Mouse (Mus musculus) midbrain, embryonic 15.5 days (tissue): ENCODE results near the gene Cfc1. TPM values are rescaled to one million over a fixed set of nuclear protein-coding genes. Genes with fewer than 3 reads are reported as not detected.
"Not testable (repeated sequence)": the region's sequence is repeated elsewhere in the genome, so short reads cannot be mapped to it uniquely, and the experiment has no call there.

ENCODE experiments used
- ATAC-seq: fragments of 200-750 bp; cut with Nextera tagmentation; replicated peaks from 2 replicates; pipeline ENCODE4 v1.8.0; 2017; ENCODE audit warnings: moderate TSS enrichment
- H3K27ac ChIP-seq: fragments of 300-500 bp; sonication (generic); 2 replicates; pipeline ENCODE4 v1.5.1; 2015; ENCODE audit warnings: mild to moderate bottlenecking, inconsistent platforms
- H3K27me3 ChIP-seq: fragments of 300-500 bp; sonication (generic); replicated peaks from 2 replicates; pipeline ENCODE4 v1.6.1; 2015; ENCODE audit warnings: inconsistent platforms
- H3K36me3 ChIP-seq: fragments of 300-500 bp; sonication (generic); replicated peaks from 2 replicates; pipeline ENCODE4 v1.6.1; 2015; ENCODE audit warnings: inconsistent platforms
- H3K4me1 ChIP-seq: fragments of 300-500 bp; sonication (generic); 2 replicates; pipeline ENCODE4 v1.6.1; 2015; ENCODE audit warnings: inconsistent platforms
- H3K4me2 ChIP-seq: fragments of 300-500 bp; sonication (generic); 2 replicates; pipeline ENCODE4 v1.6.1; 2015; ENCODE audit warnings: inconsistent platforms, mild to moderate bottlenecking, moderate library complexity
- H3K4me3 ChIP-seq: fragments of 300-500 bp; sonication (generic); 2 replicates; pipeline ENCODE4 v1.5.1; 2015; ENCODE audit warnings: mild to moderate bottlenecking, inconsistent platforms
- H3K9ac ChIP-seq: fragments of 300-500 bp; sonication (generic); 2 replicates; pipeline ENCODE4 v1.6.1; 2015; ENCODE audit warnings: mild to moderate bottlenecking, inconsistent platforms
- H3K9me3 ChIP-seq: fragments of 300-500 bp; sonication (generic); 2 replicates; pipeline ENCODE4 v1.6.1; 2016; ENCODE audit warnings: inconsistent platforms
- WGBS: fragments of 180-500 bp; shearing (Covaris S2); methylation state at CpG from one replicate; pipeline ENCODE4 v1.1.7; 2015; ENCODE audit warnings: mixed read lengths; 5-methylcytosine and 5-hydroxymethylcytosine counted together
- polyA plus RNA-seq: library from polyadenylated mRNA; unstranded; fragments of >200 nt; fragmentation: Nextera tagmentation; extraction: Ambion mirVana; gene quantifications from 2 replicates; pipeline ENCODE4 v1.2.1, GENCODE M21; 2015

The Cfc1 gene
- polyA plus RNA-seq, 1 experiment from 2014 or later, result 0.19 TPM

DNA sequence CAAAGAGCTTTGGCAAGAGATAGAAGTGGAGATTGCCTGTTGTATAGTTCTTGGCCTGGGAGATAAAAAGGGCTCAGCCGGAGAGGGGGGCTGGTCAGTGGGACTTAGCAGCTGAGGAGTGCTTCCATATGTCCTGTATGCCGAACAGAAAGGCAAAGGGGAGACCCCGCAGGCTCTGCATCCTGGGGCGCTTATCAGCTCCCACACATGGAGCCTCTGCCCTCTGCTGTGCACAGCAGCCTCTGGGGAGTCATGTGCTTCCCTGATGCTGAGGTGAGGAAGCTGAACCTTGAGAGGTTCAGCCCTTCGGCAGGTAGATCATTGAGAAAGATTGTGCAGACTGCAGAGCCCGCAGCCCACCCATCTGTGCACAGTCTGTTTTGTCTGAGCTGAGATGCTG lies 18.2 kb upstream of the Cfc1 start:
- H3K4me1 ChIP-seq, result not testable (repeated sequence)

DNA sequence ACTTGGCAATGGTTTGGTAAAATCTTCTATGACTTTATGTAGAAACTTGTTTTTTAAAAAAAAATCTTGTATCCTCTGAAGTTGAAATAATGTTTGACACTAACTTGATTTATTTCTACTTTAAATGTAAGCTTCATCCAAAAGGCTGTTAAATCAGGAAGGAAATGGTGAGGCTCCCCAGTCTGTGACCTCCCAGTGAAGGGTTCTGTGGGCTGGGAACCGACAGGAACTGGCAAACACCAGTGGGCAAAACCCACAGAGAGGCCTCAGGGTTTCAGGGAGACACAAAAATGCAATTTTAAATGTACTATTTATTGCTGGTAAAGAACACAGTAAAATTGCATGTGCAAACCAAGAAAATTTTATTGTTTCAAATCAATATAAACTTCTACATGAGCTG lies 17.7 kb upstream of the Cfc1 start:
- ATAC-seq, H3K27ac ChIP-seq, H3K9ac ChIP-seq, H3K36me3 ChIP-seq, H3K9me3 ChIP-seq, H3K4me1 ChIP-seq, H3K4me3 ChIP-seq, H3K4me2 ChIP-seq, H3K27me3 ChIP-seq: not testable (repeated sequence)
- WGBS, result 61% methylated on average over 1 of the region's 1 CpGs

More for the DNA sequence above, 18.2 kb upstream of the Cfc1 start:
- WGBS, result 71% methylated on average over 6 of the region's 6 CpGs
- not testable (repeated sequence) for H3K27ac ChIP-seq, H3K9me3 ChIP-seq, H3K4me3 ChIP-seq, H3K4me2 ChIP-seq, ATAC-seq, H3K9ac ChIP-seq, H3K36me3 ChIP-seq, H3K27me3 ChIP-seq

DNA sequence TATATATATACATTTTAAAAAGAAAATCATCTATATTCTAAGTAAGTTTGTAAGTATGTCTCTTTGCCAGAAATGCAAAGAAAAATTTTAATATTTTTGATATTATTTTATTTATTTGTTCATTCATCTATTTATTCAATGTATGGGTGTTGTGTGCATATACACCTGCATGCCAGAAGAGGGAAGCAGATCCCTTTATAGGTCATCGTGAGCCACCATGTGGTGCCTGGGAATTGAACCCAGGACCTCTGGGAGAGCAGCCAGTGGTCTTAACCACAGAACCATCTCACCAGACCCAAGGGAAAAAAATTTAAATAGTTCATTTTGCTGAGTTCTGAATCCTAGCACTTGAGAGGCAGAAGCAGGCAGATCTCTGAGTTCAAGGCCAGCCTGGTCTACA lies 17.2 kb upstream of the Cfc1 start:
- Histone ChIP-seq H3K27me3 (no peaks in the 10 kb centered on the region), H3K36me3 (no peaks in the 10 kb centered on the region), H3K4me3 (no peak overlapping the region), H3K9ac (no peak overlapping the region), H3K4me1 (no peaks in the 10 kb centered on the region), H3K27ac (no peak overlapping the region), H3K9me3 (no peaks in the 10 kb centered on the region), H3K4me2 (no peak overlapping the region)
- 79% methylated on average over 1 of the region's 1 CpGs for WGBS
- no peak for ATAC-seq

DNA sequence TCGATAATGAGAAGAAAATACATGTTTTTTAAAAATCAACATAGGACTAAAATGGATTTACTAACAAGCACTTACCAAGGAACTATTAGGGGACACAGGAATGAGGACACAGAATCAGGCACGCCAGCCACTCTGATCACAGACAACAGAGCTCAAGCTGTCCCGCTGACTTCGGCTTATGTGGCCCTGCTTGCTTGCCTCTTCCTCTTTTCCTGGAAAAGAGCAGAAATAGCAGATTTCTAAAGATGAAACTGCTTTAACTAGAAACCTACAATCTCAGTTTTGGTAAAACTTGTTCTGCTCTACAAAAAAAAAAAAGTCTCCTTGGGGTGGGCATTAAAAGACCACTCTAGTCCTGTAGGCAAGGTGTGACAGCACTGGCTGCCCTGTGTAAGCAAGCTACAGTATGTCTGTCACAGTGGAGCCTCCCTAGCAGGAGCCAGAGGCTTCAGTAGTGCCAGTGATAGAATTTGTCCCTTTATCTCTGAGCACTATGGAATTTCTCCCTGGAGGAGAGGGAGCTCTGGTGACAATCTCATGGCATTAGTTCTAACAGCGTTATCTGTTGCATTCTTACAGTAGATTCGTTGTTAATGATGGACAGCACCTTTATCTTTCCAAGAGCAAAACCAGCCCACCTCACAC lies 13.1 kb upstream of the Cfc1 start:
- Histone ChIP-seq H3K9ac (no peak overlapping the region), H3K36me3 (no peaks in the 10 kb centered on the region), H3K9me3 (no peaks in the 10 kb centered on the region), H3K27me3 (no peaks in the 10 kb centered on the region), H3K4me1 (no peaks in the 10 kb centered on the region), H3K4me2 (no peak overlapping the region), H3K27ac (no peak overlapping the region), H3K4me3 (no peak overlapping the region)
- WGBS, result 87% methylated on average over 6 of the region's 6 CpGs
- ATAC-seq, result no peak

DNA sequence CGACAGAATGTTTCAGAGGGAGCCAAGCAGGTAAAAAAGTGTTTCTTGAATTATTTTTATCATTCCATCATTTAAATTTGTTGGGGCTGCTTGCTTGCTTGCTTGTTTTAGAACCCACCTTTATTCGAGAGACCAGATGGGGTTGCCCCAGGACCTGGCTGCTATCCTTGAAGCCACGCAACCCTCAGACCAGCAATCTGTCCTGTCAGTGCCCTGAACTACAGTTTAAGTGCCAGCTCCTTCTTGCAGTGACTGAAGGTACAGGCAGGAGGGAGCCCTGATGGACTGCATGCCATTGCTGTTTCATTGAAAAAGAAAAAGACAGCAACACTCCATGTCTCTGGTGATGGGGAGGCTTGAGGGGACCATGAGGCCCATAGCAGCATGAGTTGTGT lies 12.6 kb upstream of the Cfc1 start:
- Histone ChIP-seq H3K4me3 (no peak overlapping the region), H3K4me1 (no peaks in the 10 kb centered on the region), H3K36me3 (no peaks in the 10 kb centered on the region), H3K27me3 (no peaks in the 10 kb centered on the region), H3K4me2 (no peak overlapping the region), H3K9me3 (no peaks in the 10 kb centered on the region), H3K9ac (no peak overlapping the region), H3K27ac (no peak overlapping the region)
- WGBS, result 80% methylated on average over 3 of the region's 3 CpGs
- no peak for ATAC-seq

DNA sequence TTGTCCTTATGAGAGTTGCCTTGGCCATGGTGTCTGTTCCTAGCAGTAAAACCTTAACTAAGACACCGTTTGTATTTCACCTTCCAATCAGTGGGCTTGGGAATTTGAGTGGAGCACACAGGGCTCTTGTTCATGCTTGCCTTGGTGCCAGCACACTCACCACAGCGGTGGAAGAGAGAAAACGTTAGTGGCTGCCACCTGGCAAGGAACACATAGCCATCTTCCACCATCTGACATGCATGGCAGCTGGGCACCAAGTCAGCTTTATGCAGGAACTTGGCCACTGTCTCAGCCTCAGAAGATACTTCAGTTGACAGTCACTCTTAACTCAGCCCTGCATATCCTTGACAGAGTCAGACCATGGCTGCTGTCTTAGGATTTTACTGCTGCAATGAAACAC lies 11.8 kb upstream of the Cfc1 start:
- ATAC-seq, result no peak
- no peak overlapping the region for H3K4me2 ChIP-seq
- no peak overlapping the region for H3K9ac ChIP-seq
- no peak overlapping the region for H3K4me3 ChIP-seq
- 86% methylated on average over 3 of the region's 3 CpGs for WGBS
- no peaks in the 10 kb centered on the region for H3K27me3 ChIP-seq
- no peak overlapping the region for H3K27ac ChIP-seq
- no peaks in the 10 kb centered on the region for H3K9me3 ChIP-seq
- H3K36me3 ChIP-seq, result no peaks in the 10 kb centered on the region
- no peaks in the 10 kb centered on the region for H3K4me1 ChIP-seq

DNA sequence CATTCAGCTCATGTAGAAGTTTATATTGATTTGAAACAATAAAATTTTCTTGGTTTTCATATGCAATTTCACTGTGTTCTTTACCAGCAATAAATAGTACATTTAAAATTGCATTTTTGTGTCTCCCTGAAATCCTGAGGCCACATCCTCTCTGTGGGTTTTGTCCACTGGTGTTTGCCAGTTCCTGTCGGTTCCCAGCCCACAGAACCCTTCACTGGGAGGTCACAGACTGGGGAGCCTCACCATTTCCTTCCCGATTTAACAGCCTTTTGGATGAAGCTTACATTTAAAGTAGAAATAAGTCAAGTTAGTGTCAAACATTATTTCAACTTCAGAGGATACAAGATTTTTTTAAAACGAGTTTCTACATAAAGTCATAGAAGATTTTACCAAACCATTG lies 874 bp upstream of the Cfc1 start:
- H3K4me3 ChIP-seq, H3K9me3 ChIP-seq, ATAC-seq, H3K4me2 ChIP-seq, H3K4me1 ChIP-seq, H3K36me3 ChIP-seq, H3K27ac ChIP-seq, H3K9ac ChIP-seq: not testable (repeated sequence)
- WGBS, result 55% methylated on average over 3 of the region's 3 CpGs
- H3K27me3 ChIP-seq, result peaks cover 22% of the 10 kb centered on the region

DNA sequence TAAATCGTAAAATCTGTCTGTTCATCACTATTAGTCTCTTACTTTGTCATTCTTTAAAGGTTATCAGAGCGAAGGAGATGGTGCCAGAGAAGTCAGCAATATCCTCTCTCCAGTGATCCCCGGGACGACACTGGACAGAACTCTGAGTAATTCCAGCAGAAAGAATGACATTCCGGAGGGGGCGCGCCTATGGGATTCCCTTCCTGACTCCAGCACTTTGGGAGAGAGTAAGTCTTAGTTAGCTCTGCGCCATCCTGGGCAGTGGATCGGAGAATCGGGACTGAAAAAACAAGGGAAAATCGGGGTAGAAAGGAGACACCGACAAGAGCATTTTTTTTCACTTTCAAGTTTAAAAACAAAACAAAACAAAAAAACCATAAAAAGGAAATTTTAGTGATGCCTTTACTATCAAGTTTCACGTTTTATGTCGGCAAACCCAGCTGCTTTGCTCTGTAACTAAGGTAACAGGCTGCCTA lies 881 bp downstream of the Cfc1 start:
- H3K9ac ChIP-seq, result no peak overlapping the region
- no peak for ATAC-seq
- 2% methylated on average over 14 of the region's 14 CpGs for WGBS
- H3K4me2 ChIP-seq, result peak overlapping the region; percentile 51
- H3K27ac ChIP-seq, result no peak overlapping the region
- peaks cover 8% of the 10 kb centered on the region for H3K4me1 ChIP-seq
- H3K4me3 ChIP-seq, result peak overlapping the region; percentile 24
- peaks cover 22% of the 10 kb centered on the region for H3K27me3 ChIP-seq
- no peaks in the 10 kb centered on the region for H3K36me3 ChIP-seq
- no peaks in the 10 kb centered on the region for H3K9me3 ChIP-seq

DNA sequence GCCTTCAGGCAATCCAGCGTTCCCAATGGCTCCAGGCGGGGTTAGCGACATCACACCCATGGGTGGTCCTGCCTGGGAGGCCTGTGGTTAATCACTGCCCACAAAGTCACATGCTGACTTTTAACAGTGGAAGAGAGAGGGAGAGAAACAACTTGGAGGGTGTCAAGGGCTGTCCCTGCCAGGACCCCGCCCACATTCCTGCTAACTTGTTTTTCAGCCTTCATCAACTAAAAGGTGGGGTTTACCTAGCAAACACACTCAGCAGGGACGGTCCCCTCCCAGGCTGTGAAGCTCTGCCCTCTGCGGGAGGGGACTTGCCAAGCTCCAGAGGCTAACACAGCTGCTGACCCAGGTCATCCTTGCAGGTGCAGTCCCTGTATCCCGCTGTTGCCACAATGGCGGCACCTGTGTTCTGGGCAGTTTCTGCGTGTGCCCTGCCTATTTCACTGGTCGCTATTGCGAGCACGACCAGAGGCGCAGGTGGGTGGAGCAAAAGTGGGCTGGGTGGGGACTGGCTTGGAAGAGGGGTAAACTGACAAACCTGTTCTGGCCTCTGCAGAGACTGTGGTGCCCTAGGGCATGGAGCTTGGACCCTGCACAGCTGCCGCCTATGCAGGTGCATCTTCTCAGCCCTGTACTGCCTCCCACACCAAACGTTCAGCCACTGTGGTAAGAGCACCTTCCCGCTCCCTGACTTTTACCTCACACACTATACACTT lies 1.5 kb downstream of the Cfc1 start:
- H3K4me3 ChIP-seq, result peak overlapping the region; percentile 24
- no peaks in the 10 kb centered on the region for H3K36me3 ChIP-seq
- 6% methylated on average over 16 of the region's 16 CpGs for WGBS
- peaks cover 22% of the 10 kb centered on the region for H3K27me3 ChIP-seq
- no peak overlapping the region for H3K27ac ChIP-seq
- H3K9me3 ChIP-seq, result no peaks in the 10 kb centered on the region
- peak overlapping the region; percentile 51 for H3K4me2 ChIP-seq
- H3K9ac ChIP-seq, result no peak overlapping the region
- peak; percentile 71 for ATAC-seq
- peaks cover 8% of the 10 kb centered on the region for H3K4me1 ChIP-seq

DNA sequence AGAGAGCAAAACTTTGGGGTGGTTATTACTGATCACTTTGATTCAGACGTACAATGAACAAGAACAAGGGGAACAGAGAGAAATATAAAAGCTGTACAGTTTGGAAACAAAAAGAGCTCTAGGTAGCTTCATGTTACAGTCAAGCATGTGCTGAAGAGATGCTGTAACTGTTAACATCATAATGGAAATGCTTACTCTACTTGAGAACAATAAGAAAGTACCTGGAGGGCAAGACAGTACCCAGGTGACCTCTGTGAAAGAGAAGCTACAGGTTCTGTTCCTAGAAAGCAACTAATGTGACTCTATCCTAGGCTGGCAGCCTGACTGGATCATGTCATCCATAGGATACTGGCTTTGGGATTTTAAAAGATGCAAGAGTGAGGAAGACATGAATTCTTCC lies 11.6 kb downstream of the Cfc1 start:
- no peak overlapping the region for H3K27ac ChIP-seq
- no peak for ATAC-seq
- H3K4me1 ChIP-seq, result no peaks in the 10 kb centered on the region
- no peaks in the 10 kb centered on the region for H3K9me3 ChIP-seq
- no peaks in the 10 kb centered on the region for H3K27me3 ChIP-seq
- 86% methylated on average over 1 of the region's 1 CpGs for WGBS
- H3K36me3 ChIP-seq, result no peaks in the 10 kb centered on the region
- no peak overlapping the region for H3K4me3 ChIP-seq
- H3K4me2 ChIP-seq, result no peak overlapping the region
- H3K9ac ChIP-seq, result no peak overlapping the region

DNA sequence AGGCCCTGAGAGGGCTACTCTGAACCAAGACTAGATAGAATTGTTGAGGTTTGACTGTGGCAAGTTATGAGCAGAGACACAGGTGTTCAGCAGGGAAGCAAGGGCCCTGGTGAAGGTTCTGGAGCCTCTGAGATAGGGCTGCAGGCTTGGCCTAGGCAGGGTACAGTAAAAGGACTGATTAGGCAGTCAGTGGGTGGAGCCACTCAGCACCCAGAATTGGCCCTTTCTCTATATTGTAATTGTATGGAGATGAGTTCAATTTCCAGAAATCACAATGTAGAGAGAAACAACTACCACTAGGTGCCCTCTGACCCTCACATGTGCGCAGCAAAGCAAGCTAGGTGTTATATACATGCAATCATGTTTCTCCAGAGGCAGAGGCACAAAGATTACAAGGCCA lies 18.2 kb downstream of the Cfc1 start:
- H3K9me3 ChIP-seq, result no peaks in the 10 kb centered on the region
- no peaks in the 10 kb centered on the region for H3K27me3 ChIP-seq
- H3K4me3 ChIP-seq, result no peak overlapping the region
- WGBS, result 86% methylated on average over 1 of the region's 1 CpGs
- no peaks in the 10 kb centered on the region for H3K4me1 ChIP-seq
- no peak overlapping the region for H3K4me2 ChIP-seq
- no peak for ATAC-seq
- no peak overlapping the region for H3K9ac ChIP-seq
- H3K27ac ChIP-seq, result no peak overlapping the region
- H3K36me3 ChIP-seq, result no peaks in the 10 kb centered on the region

DNA sequence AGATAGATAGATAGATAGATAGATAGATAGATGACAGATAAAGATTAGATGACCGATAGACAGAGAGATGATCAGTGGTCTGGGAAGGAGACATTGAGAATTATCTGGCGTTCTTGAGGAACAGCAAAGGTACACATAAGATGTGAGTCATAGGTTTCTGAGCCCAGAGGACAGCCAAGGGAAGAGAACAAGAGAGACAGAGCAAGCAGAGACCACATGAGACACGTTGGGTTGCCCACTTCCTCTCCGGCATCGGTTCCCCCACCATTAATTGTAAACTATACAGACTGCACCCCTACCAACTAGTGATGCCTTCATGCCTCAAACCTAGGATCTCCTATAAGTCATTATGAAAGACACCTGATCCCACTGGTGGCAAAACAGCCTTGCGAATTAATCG lies 18.8 kb downstream of the Cfc1 start:
- Histone ChIP-seq H3K4me3 (no peak overlapping the region), H3K9me3 (no peaks in the 10 kb centered on the region), H3K27ac (no peak overlapping the region), H3K36me3 (no peaks in the 10 kb centered on the region), H3K9ac (no peak overlapping the region), H3K27me3 (no peaks in the 10 kb centered on the region), H3K4me1 (no peaks in the 10 kb centered on the region), H3K4me2 (no peak overlapping the region)
- 93% methylated on average over 7 of the region's 7 CpGs for WGBS
- ATAC-seq, result no peak

DNA sequence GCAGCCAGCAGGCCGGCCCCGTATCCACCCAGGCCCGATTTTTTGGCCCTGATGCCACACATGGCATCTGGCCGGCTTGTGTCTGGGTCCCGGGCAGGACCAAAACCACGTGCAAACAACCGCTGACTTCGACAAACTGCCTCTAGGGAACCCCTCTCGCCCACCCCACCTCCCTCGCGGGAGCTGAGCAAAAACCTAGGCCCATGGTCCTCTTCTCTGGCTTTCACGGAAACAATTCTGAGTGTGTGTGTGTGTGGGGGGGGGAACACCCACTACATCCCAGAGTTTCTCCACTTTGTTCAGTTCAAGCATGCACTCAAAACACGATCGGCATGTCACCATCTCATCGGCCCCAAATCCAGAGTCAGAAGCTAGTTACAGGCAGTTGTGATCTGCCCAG lies 25.4 kb downstream of the Cfc1 start, which contains the start of gene Prss40:
Gene Prss40, minus strand, starts transcription at position 101 of the 400 bp plus-strand sequence.
- H3K36me3 ChIP-seq, result no peaks in the 10 kb centered on the region
- 88% methylated on average over 15 of the region's 15 CpGs for WGBS
- H3K9ac ChIP-seq, result no peak within 1 kb of the TSS
- no peaks in the 10 kb centered on the region for H3K27me3 ChIP-seq
- no peak within 1 kb of the TSS for H3K4me2 ChIP-seq
- H3K27ac ChIP-seq, result no peak within 1 kb of the TSS
- no peaks in the 10 kb centered on the region for H3K9me3 ChIP-seq
- ATAC-seq, result no peak
- H3K4me1 ChIP-seq, result no peaks in the 10 kb centered on the region
- H3K4me3 ChIP-seq, result no peak within 1 kb of the TSS
